Mouse (Mus musculus): ENCODE results near the gene Grtp1.

GRCm38 (mm10) chr8:13228923-13229610, 28.6 kb upstream of the Grtp1 start:
- no peak for TF ChIP-seq CTCF (conservative IDR thresholded peaks at IDR 0.05; ENCODE audit: low read length)
- no peak for TF ChIP-seq NANOG (IDR thresholded peaks at IDR 0.05; ENCODE audit: borderline replicate concordance, low read length)

Data from E14TG2a.4 (cell line).